Mouse (Mus musculus): Measurements from ENCODE around the gene Lrrc47.

Gene Lrrc47

GRCm38 (mm10) chr4:154011646-154012089, at the start of gene Lrrc47:
Gene Lrrc47 (plus strand): TSS chr4:154011731.
- DNase-seq (ENCODE audit: low spot score in 2 of 2), result peak; percentile 83 to 86

GRCm38 (mm10) chr4:153962631-153963030, 48.9 kb upstream of the Lrrc47 start:
- peak; percentile 50 to 64 for DNase-seq (ENCODE audit: low spot score in 2 of 2)

- DNase-seq (ENCODE audit: low spot score in 2 of 2), result no peak
Observed at GRCm38 (mm10) chr4:153966651-153967050, 44.9 kb upstream of the Lrrc47 start.

- no peak for DNase-seq (ENCODE audit: low spot score in 2 of 2)
Observed at GRCm38 (mm10) chr4:153967556-153967955, 44.0 kb upstream of the Lrrc47 start.

GRCm38 (mm10) chr4:153968063-153968462, 43.5 kb upstream of the Lrrc47 start:
- no peak for DNase-seq (ENCODE audit: low spot score in 2 of 2)

- DNase-seq (ENCODE audit: low spot score in 2 of 2), result peak; percentile 95 to 97
Observed at GRCm38 (mm10) chr4:153974431-153975291, 36.9 kb upstream of the Lrrc47 start, which contains the start of the genes Dffb and Cep104. Gene Dffb (minus strand): TSS chr4:153975126. Gene Cep104 (plus strand): TSS chr4:153975194.

GRCm38 (mm10) chr4:153975292-153975662, 36.3 kb upstream of the Lrrc47 start:
- peak in 1 of 2 experiments; percentile 26 for DNase-seq (ENCODE audit: low spot score in 2 of 2)

- DNase-seq (ENCODE audit: low spot score in 2 of 2), result no peak
Observed at GRCm38 (mm10) chr4:153975768-153976167, 35.8 kb upstream of the Lrrc47 start.

- DNase-seq (ENCODE audit: low spot score in 2 of 2), result no peak
Observed at GRCm38 (mm10) chr4:153979243-153979642, 32.3 kb upstream of the Lrrc47 start.

- DNase-seq (ENCODE audit: low spot score in 2 of 2), result peak; percentile 22 to 33
Observed at GRCm38 (mm10) chr4:153980470-153980869, 31.1 kb upstream of the Lrrc47 start.

GRCm38 (mm10) chr4:153992715-153993114, 18.8 kb upstream of the Lrrc47 start:
- no peak for DNase-seq (ENCODE audit: low spot score in 2 of 2)

GRCm38 (mm10) chr4:153993505-153993904, 18.0 kb upstream of the Lrrc47 start:
- no peak for DNase-seq (ENCODE audit: low spot score in 2 of 2)

GRCm38 (mm10) chr4:154005488-154005887, 6.0 kb upstream of the Lrrc47 start:
- no peak for DNase-seq (ENCODE audit: low spot score in 2 of 2)

GRCm38 (mm10) chr4:154006264-154006663, 5.3 kb upstream of the Lrrc47 start:
- DNase-seq (ENCODE audit: low spot score in 2 of 2), result no peak

- no peak for DNase-seq (ENCODE audit: low spot score in 2 of 2)
Observed at GRCm38 (mm10) chr4:154007759-154008158, 3.8 kb upstream of the Lrrc47 start.

- DNase-seq (ENCODE audit: low spot score in 2 of 2), result no peak
Observed at GRCm38 (mm10) chr4:154010907-154011645, 455 bp upstream of the Lrrc47 start.

GRCm38 (mm10) chr4:154012132-154012882, 776 bp downstream of the Lrrc47 start:
- DNase-seq (ENCODE audit: low spot score in 2 of 2), result peak in 1 of 2 experiments; percentile 43

- DNase-seq (ENCODE audit: low spot score in 2 of 2), result no peak
Observed at GRCm38 (mm10) chr4:154015476-154015875, 3.9 kb downstream of the Lrrc47 start.

GRCm38 (mm10) chr4:154019571-154019970, 8.0 kb downstream of the Lrrc47 start:
- DNase-seq (ENCODE audit: low spot score in 2 of 2), result peak; percentile 49 to 56

- no peak for DNase-seq (ENCODE audit: low spot score in 2 of 2)
Observed at GRCm38 (mm10) chr4:154021432-154021831, 9.9 kb downstream of the Lrrc47 start.

- no peak for DNase-seq (ENCODE audit: low spot score in 2 of 2)
Observed at GRCm38 (mm10) chr4:154022407-154022806, 10.9 kb downstream of the Lrrc47 start.

- no peak for DNase-seq (ENCODE audit: low spot score in 2 of 2)
Observed at GRCm38 (mm10) chr4:154022844-154023243, 11.3 kb downstream of the Lrrc47 start.

Measured in right cerebral cortex, adult 2 months (tissue).